Mouse (Mus musculus) C2C12 (cell line): ENCODE measurements around the gene Shc2. TPM values are rescaled to one million over a fixed set of nuclear protein-coding genes. Genes with fewer than 3 reads are reported as not detected.

ENCODE experiments used
- H3K27me3 ChIP-seq: one replicate; pipeline ENCODE4 v1.6.1; 2011; ENCODE audit not compliant: control insufficient read depth, insufficient read depth, insufficient read length
- H3K36me3 ChIP-seq: one replicate; pipeline ENCODE4 v1.6.1; 2011; ENCODE audit not compliant: control insufficient read depth, insufficient read depth
- H3K4me3 ChIP-seq: one replicate; pipeline ENCODE4 v1.5.1; 2011; ENCODE audit warnings: mild to moderate bottlenecking, control low read depth; ENCODE audit not compliant: poor library complexity, insufficient read depth, severe bottlenecking
- H3K79me2 ChIP-seq: one replicate; pipeline ENCODE4 v1.6.1; 2011; ENCODE audit not compliant: control insufficient read depth, insufficient read depth
- H3K79me3 ChIP-seq: one replicate; pipeline ENCODE4 v1.6.1; 2011; ENCODE audit warnings: low read depth, control low read depth
- H3ac ChIP-seq: one replicate; pipeline ENCODE3; 2011; ENCODE audit warnings: low read depth; ENCODE audit not compliant: control insufficient read depth, insufficient read length
- CEBPB ChIP-seq: IDR thresholded peaks from one replicate; pipeline ENCODE4 v1.6.1; 2011; ENCODE audit warnings: low read depth, mild to moderate bottlenecking, control low read depth, moderate library complexity
- CTCF ChIP-seq: IDR thresholded peaks from one replicate; pipeline ENCODE4 v1.5.1; 2011; ENCODE audit not compliant: control insufficient read depth, insufficient read depth, insufficient read length
- FOSL1 ChIP-seq: IDR thresholded peaks from one replicate; pipeline ENCODE4 v1.8.0; 2011; ENCODE audit warnings: mild to moderate bottlenecking, low read length; ENCODE audit not compliant: poor library complexity, insufficient read depth, severe bottlenecking
- MAX ChIP-seq: IDR thresholded peaks from one replicate; pipeline ENCODE4 v1.6.1; 2011; ENCODE audit warnings: mild to moderate bottlenecking, control low read depth
- MYOD1 ChIP-seq: IDR thresholded peaks from one replicate; pipeline ENCODE4 v1.6.1; 2011; ENCODE audit warnings: low read depth; ENCODE audit not compliant: control insufficient read depth, insufficient read length
- MYOG ChIP-seq: IDR thresholded peaks from one replicate; pipeline ENCODE4 v1.6.1; 2011; ENCODE audit not compliant: control insufficient read depth, insufficient read length; ENCODE audit errors: extremely low read depth
- USF1 ChIP-seq: IDR thresholded peaks from one replicate; pipeline ENCODE4 v1.6.1; 2011; ENCODE audit warnings: low read depth, mild to moderate bottlenecking, control low read depth, moderate library complexity
- polyA plus RNA-seq: library from polyadenylated mRNA; unstranded; fragments of >200 nt; fragmentation: generic; extraction: Trizol; gene quantifications from one replicate; pipeline ENCODE4 v1.2.1, GENCODE M21; 2012; ENCODE audit warnings: missing spikeins

Gene Shc2
- polyA plus RNA-seq, 1 experiment, result 3.5 TPM

- H3ac ChIP-seq, result no peak overlapping the region
- TF ChIP-seq CTCF (no peak), MAX (no peak), FOSL1 (no peak), MYOG (no peak), CEBPB (no peak)
These were observed 52.0 kb downstream of the Shc2 start for GRCm38 (mm10) chr10:79585723-79586122.

GRCm38 (mm10) chr10:79585136-79585535 lies 52.6 kb downstream of the Shc2 start:
- TF ChIP-seq FOSL1 (no peak), MYOD1 (no peak), CEBPB (no peak), CTCF (no peak), MYOG (no peak), USF1 (no peak), MAX (no peak)
- Histone ChIP-seq H3K79me3 (no peaks in the 10 kb centered on the region), H3ac (no peak overlapping the region), H3K79me2 (no peaks in the 10 kb centered on the region), H3K36me3 (no peaks in the 10 kb centered on the region), H3K27me3 (peaks cover 26% of the 10 kb centered on the region), H3K4me3 (no peak overlapping the region)

More at GRCm38 (mm10) chr10:79585723-79586122, 52.0 kb downstream of the Shc2 start:
- Histone ChIP-seq H3K79me3 (no peaks in the 10 kb centered on the region), H3K36me3 (no peaks in the 10 kb centered on the region), H3K27me3 (peaks cover 26% of the 10 kb centered on the region), H3K79me2 (no peaks in the 10 kb centered on the region), H3K4me3 (no peak overlapping the region)

- Histone ChIP-seq H3K27me3 (peaks cover 32% of the 10 kb centered on the region), H3K79me3 (no peaks in the 10 kb centered on the region), H3K36me3 (no peaks in the 10 kb centered on the region), H3K4me3 (no peak overlapping the region), H3K79me2 (no peaks in the 10 kb centered on the region), H3ac (no peak overlapping the region)
- TF ChIP-seq MAX (no peak), MYOD1 (no peak), MYOG (no peak), USF1 (no peak), FOSL1 (no peak)
These were observed 53.3 kb downstream of the Shc2 start for GRCm38 (mm10) chr10:79584426-79584825.

GRCm38 (mm10) chr10:79584021-79584420 lies 53.7 kb downstream of the Shc2 start:
- Histone ChIP-seq H3K36me3 (no peaks in the 10 kb centered on the region), H3ac (no peak overlapping the region)
- TF ChIP-seq MYOG (no peak), MYOD1 (no peak), MAX (no peak), CTCF (no peak), CEBPB (no peak)

DNA sequence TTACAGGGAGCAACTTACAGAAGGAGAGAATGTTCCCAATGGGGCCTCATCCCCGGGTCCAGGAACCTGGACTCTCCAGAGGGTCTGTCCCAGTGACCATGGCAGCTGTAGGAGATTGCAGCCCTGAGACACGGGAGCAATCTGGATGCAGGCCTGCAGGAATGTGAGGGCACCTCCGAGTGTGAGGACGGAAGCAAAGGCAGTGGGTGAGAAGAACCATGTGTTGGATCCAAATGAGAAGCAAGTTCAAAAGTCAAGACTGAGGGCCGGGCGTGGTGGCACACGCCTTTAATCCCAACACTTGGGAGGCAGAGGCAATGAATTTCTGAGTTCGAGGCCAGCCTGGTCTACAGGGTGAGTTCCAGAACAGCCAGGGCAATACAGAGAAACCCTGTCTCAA lies 56.2 kb downstream of the Shc2 start:
- H3K79me3 ChIP-seq, result no peaks in the 10 kb centered on the region
- TF ChIP-seq MYOG, result no peak
- TF ChIP-seq CEBPB, result no peak
- no peak for TF ChIP-seq USF1
- TF ChIP-seq CTCF, result no peak
- TF ChIP-seq MAX, result no peak
- no peak for TF ChIP-seq FOSL1
- TF ChIP-seq MYOD1, result no peak
- no peak overlapping the region for H3K4me3 ChIP-seq
- no peaks in the 10 kb centered on the region for H3K79me2 ChIP-seq
- H3K36me3 ChIP-seq, result no peaks in the 10 kb centered on the region
- peaks cover 35% of the 10 kb centered on the region for H3K27me3 ChIP-seq
- no peak overlapping the region for H3ac ChIP-seq

More at GRCm38 (mm10) chr10:79584021-79584420, 53.7 kb downstream of the Shc2 start:
- Histone ChIP-seq H3K79me3 (no peaks in the 10 kb centered on the region), H3K27me3 (peaks cover 36% of the 10 kb centered on the region), H3K79me2 (no peaks in the 10 kb centered on the region), H3K4me3 (no peak overlapping the region)

GRCm38 (mm10) chr10:79580811-79581210 lies 56.9 kb downstream of the Shc2 start:
- Histone ChIP-seq H3K27me3 (peaks cover 28% of the 10 kb centered on the region), H3K4me3 (no peak overlapping the region), H3K79me3 (no peaks in the 10 kb centered on the region), H3K36me3 (no peaks in the 10 kb centered on the region), H3K79me2 (no peaks in the 10 kb centered on the region), H3ac (no peak overlapping the region)
- TF ChIP-seq FOSL1 (no peak), CTCF (peak; percentile 23)
